Mouse (Mus musculus) adrenal gland, postnatal 25 days (tissue): Measurements from ENCODE around the gene Ntsr1. TPM values are rescaled to one million over a fixed set of nuclear protein-coding genes. Genes with fewer than 3 reads are reported as not detected.

Experiments
- DNase-seq: peaks from one replicate; pipeline ENCODE4 v3.0.0; 2021; ENCODE audit warnings: mixed read lengths
- total RNA-seq: library from RNA; stranded (reverse); gene quantifications from 2 replicates; pipeline ENCODE4 v1.2.3, GENCODE M21; 2021

The Ntsr1 gene
- total RNA-seq, 1 experiment from 2014 or later, result not detected

GRCm38 (mm10) chr2:180508455-180509115 lies 8.8 kb downstream of the Ntsr1 start:
- no peak for DNase-seq

DNA sequence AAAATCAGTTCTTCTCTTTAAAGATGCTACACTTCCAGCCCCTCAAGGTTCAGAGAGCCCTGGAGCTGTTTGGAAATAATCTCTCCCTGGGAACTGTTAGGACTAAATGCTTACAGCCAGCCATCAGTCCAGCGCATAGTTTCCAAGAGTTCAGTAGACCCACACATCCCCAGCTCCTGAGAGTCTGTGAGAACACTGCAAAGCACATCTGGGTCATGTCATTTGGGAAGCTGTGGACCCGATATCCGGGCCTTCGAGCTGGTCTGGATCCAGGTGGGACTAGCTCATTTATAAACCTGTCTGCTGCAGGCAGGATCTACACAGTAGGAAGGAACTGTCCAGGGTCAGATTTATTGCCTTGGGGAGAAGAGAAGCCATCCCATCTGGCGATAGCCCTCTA lies 11.1 kb downstream of the Ntsr1 start:
- DNase-seq, result no peak

DNA sequence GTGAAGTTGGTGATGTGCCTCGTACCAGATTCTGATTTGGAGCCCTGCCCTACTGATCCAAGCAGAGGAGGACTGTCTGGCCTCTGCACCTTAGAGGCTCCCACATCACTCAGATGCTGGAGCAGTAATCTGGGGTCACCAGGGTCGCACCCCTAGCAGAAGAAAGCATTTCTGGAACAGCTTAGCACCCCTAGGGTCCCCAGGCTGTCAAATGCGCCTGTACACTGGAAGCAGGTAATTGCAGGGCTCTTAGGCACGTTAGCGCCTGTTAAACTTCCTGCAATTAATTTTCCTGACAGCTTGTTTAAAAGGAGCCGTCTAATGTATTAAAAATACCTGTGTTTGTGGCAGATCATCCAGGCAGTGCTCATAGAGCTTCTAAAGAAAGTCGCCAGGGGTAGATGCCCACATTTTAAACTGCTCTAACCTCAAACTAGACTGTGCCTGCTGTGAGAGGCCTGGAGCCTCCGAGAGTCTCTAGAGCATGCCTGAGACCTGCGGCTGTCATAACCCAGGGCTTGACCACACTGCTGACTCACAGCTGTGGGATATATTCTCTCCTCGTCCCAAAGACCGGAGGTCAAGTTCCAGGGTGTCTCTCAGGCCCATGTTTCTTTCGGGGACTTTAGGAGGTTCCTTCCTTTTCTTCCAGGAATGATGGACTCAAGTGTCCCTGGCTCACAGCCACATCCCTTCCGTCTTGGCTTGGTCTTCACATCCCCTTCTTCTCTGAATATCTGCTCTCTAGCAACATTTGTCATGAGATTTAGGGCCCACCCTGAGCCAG lies 12.3 kb downstream of the Ntsr1 start:
- DNase-seq, result no peak

DNA sequence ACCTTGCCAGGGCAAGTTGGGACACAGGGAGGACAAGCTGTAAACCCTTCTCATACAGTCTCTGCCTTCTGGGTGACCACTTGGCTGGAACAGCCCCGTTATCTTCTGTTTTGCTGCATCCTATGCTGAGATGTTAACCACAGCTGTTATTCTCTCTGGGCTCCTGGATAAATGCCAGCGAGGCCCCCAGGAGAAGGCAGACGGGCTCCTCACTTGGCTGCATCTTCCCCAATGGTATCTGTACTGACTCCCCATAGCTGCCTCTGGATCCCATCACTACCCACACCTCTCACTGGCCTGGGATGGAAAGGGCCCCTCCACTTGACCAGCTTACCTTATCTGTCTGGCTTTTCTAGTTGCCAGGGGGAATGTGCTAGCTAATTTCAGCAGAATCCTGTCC lies 13.2 kb downstream of the Ntsr1 start:
- DNase-seq, result no peak

- no peak for DNase-seq
Measured at GRCm38 (mm10) chr2:180513835-180514234, 14.1 kb downstream of the Ntsr1 start.

- DNase-seq, result no peak
Measured at GRCm38 (mm10) chr2:180521437-180522221, 21.9 kb downstream of the Ntsr1 start.

- no peak for DNase-seq
Measured at GRCm38 (mm10) chr2:180522825-180523224, 23.0 kb downstream of the Ntsr1 start.

DNA sequence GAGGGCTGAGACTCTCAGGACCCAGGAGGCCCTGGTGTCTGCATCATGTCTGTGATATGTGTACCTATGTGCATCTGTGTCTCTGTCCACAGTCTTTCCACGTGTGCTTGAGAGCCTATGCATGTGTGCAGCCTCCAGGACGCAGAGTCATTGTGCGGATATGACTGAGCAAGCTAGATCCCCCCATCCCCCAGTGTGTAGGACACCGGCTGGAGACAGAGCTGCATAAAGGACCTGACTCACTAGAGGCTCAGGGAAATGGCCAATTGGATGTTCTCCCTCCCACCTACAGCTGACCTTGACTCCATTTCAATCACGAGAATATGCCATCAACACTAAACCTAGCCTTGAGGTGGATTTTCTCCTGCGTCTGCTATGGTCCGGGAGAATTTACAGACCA lies 27.7 kb downstream of the Ntsr1 start:
- DNase-seq, result no peak

- no peak for DNase-seq
Measured at GRCm38 (mm10) chr2:180527883-180528282, 28.1 kb downstream of the Ntsr1 start.

DNA sequence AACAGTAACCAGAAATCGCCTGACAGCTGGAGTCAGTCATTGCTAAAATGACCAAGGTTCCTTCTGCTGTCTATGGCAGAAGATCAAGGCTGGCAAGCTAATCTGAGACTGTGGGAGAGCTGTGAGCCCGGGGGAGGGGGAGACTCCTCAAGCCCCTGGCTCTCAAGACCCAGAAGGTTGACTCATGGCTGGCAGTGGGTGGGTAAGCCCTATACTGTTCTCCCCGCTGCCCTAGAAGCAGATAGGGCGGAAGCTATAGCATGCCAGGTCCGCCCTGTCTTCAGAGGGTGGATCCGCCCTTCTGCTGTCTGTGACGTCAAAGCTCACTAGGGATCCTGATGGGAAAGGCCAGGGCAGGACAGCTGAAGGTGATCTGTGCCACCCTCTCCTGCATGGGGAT lies 30.4 kb downstream of the Ntsr1 start:
- no peak for DNase-seq

- no peak for DNase-seq
Measured at GRCm38 (mm10) chr2:180530584-180530983, 30.8 kb downstream of the Ntsr1 start.

DNA sequence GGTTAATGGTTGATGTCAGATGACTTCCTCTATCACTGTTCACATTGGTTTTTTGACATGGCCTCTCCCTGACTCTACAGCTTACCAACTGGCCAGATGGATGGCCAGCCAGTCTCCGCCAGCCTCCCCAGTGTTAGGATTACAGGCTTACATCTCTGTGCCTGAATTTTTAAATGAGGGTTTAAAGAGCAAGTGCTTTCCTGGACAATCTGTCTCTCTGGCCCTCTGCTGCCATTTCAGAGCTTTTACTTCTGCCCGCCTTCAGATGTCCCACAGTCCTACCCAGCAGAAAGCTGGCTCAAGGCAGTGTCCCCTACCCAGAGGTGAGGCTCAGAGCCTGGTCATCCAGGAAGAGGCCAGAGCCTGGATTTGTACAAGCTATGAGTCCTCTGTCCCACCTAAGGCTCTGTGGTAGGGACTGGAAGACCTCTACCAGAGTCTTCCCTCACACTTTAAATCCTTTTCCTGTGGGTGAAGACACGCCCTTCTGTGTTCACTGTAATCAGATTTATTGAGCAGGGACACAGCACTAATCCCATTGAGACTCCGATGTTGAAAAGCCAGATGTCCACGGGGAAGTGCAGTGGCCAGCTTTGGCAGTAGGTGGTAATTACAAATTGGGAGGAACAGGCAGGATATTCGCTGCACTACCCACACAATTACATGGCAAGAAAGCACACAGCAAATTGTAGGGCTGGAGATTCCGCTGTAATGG lies 32.1 kb downstream of the Ntsr1 start:
- no peak for DNase-seq

- DNase-seq, result no peak
Measured at GRCm38 (mm10) chr2:180532386-180532995, 32.7 kb downstream of the Ntsr1 start.

DNA sequence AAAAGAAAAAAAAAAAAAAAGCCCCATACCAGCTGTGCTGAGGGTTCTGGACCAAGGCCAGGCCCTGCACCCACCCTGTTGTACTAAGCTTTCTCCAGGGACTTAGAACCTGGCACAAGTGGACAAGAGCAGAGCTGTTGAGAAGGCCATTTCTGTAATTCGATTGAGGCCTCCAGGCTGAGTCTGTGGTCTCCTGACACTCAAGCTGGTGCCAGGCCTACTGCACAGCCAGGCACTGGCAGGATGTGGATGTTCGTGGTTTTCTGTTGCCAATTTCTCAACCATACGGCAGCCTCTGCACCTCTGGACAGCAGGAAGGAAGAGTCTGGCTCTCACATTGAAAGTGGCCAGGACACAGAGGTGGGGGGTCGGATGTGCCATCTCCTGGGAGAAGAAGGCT lies 33.5 kb downstream of the Ntsr1 start:
- no peak for DNase-seq

- no peak for DNase-seq
Measured at GRCm38 (mm10) chr2:180543675-180544074, 43.9 kb downstream of the Ntsr1 start.

GRCm38 (mm10) chr2:180545046-180545445 lies 45.3 kb downstream of the Ntsr1 start:
- no peak for DNase-seq

DNA sequence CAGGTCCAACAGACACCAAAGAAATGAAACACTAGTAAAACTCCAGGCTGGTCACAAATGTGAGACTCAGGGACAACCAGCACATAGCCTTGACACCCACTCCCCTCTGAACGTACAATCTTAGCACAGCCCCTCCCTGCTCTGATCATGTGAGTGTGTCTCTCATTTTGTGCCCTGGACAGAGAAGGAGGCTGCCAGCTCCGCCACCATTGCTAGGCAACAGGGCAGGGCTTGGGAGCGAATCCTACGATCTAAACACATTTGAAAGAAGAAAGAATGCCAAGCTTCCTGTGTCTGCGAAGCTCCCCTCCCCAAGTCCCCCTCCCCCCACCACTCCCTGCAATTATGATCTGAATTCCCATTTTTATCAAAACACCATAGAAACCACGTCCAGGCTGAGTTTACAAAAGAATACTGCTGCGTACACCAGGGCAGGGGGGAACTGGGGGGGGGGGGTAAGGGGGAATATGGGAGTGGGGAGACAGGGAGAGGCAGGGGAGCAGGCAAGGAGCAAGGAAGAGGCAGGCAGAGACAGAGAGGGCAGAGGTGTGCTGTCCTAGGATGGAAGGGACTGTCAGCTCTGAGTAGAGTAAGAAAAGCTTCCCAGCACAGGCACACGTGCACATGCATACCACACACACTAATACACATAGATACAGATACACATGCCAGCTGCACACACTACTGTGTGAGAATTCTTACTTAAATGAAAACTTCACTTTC lies 47.8 kb downstream of the Ntsr1 start:
- no peak for DNase-seq

- DNase-seq, result no peak
Measured at GRCm38 (mm10) chr2:180552340-180552739, 52.6 kb downstream of the Ntsr1 start.

- DNase-seq, result no peak
Measured at GRCm38 (mm10) chr2:180555219-180555618, 55.4 kb downstream of the Ntsr1 start.

- DNase-seq, result no peak
Measured at GRCm38 (mm10) chr2:180556470-180556869, 56.7 kb downstream of the Ntsr1 start.

DNA sequence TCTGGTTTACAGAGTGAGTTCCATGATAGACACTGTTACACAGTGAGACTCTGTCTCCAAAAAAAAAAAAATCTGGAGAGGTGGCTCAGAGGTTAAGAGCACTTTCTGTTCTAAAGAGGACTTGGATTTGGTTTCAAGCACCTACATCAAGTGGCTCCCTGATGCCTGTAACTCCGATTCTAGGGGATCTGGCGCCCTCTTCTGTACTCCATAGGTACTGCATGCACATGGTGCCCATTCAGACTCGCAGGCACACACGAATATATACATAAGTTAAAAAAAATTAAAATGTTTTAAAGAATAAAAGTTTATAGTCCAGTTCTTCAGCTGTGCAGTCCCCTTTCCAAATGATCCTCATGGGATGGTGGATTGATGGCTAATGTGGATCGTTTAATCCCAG lies 60.5 kb downstream of the Ntsr1 start:
- DNase-seq, result no peak
